Mouse (Mus musculus) stomach, embryonic 15.5 days (tissue): Measurements from ENCODE around the gene Pram1. TPM values are rescaled to one million over a fixed set of nuclear protein-coding genes. Genes with fewer than 3 reads are reported as not detected.
"Not testable (repeated sequence)": the region's sequence is repeated elsewhere in the genome, so short reads cannot be mapped to it uniquely, and the experiment has no call there.

Source experiments
- ATAC-seq: fragments of 200-750 bp; cut with Nextera tagmentation; 2 replicates; pipeline ENCODE4 v1.8.0; 2017; ENCODE audit warnings: low read depth, moderate number of reproducible peaks, moderate TSS enrichment; ENCODE audit not compliant: insufficient read depth, low FRiP score
- H3K27ac ChIP-seq: fragments of 300-500 bp; sonication (generic); 2 replicates; pipeline ENCODE4 v1.5.1; 2015; ENCODE audit warnings: mild to moderate bottlenecking, inconsistent platforms
- H3K27me3 ChIP-seq: fragments of 300-500 bp; sonication (generic); replicated peaks from 2 replicates; pipeline ENCODE4 v1.6.1; 2015; ENCODE audit warnings: inconsistent platforms
- H3K36me3 ChIP-seq: fragments of 300-500 bp; sonication (generic); 2 replicates; pipeline ENCODE4 v1.6.1; 2015; ENCODE audit warnings: inconsistent platforms
- H3K4me1 ChIP-seq: fragments of 300-500 bp; sonication (generic); 2 replicates; pipeline ENCODE4 v1.6.1; 2015; ENCODE audit warnings: inconsistent platforms
- H3K4me2 ChIP-seq: fragments of 300-500 bp; sonication (generic); 2 replicates; pipeline ENCODE4 v1.6.1; 2015; ENCODE audit warnings: mild to moderate bottlenecking, inconsistent platforms
- H3K4me3 ChIP-seq: fragments of 300-500 bp; sonication (generic); replicated peaks from 2 replicates; pipeline ENCODE4 v1.5.1; 2015; ENCODE audit warnings: inconsistent platforms
- H3K9ac ChIP-seq: fragments of 300-500 bp; sonication (generic); 2 replicates; pipeline ENCODE4 v1.6.1; 2015; ENCODE audit warnings: inconsistent platforms
- H3K9me3 ChIP-seq: fragments of 300-500 bp; sonication (generic); 2 replicates; pipeline ENCODE4 v1.6.1; 2016; ENCODE audit warnings: inconsistent platforms
- WGBS: fragments of 180-500 bp; shearing (Covaris S2); methylation state at CpG from one replicate; pipeline ENCODE4 v1.1.7; 2015; 5-methylcytosine and 5-hydroxymethylcytosine counted together
- polyA plus RNA-seq: library from polyadenylated mRNA; unstranded; fragments of >200 nt; fragmentation: Nextera tagmentation; extraction: Ambion mirVana; gene quantifications from 2 replicates; pipeline ENCODE4 v1.2.1, GENCODE M21; 2015

Gene Pram1
- 1.1 and 1.4 TPM in 2 replicates for polyA plus RNA-seq

GRCm38 (mm10) chr17:33637516-33638276 lies at the start of gene Pram1:
TSS of gene Pram1 (plus strand) at chr17:33638056.
- Histone ChIP-seq H3K27ac (no peak within 1 kb of the TSS), H3K4me2 (no peak within 1 kb of the TSS), H3K36me3 (peaks cover 6% of the 10 kb centered on the region), H3K27me3 (no peaks in the 10 kb centered on the region), H3K9ac (no peak within 1 kb of the TSS), H3K9me3 (no peaks in the 10 kb centered on the region), H3K4me3 (no peak within 1 kb of the TSS), H3K4me1 (no peaks in the 10 kb centered on the region)
- WGBS = 78% methylated on average over 4 of the region's 4 CpGs
- no peak for ATAC-seq

- H3K36me3 ChIP-seq = no peaks in the 10 kb centered on the region
- H3K27me3 ChIP-seq = no peaks in the 10 kb centered on the region; the same call in 1 of the 2 replicates
- no peak overlapping the region for H3K4me3 ChIP-seq
- ATAC-seq = no peak
- no peaks in the 10 kb centered on the region for H3K4me1 ChIP-seq
- no peak overlapping the region for H3K9ac ChIP-seq
- H3K27ac ChIP-seq = no peak overlapping the region
- no peaks in the 10 kb centered on the region for H3K9me3 ChIP-seq
- no peak overlapping the region for H3K4me2 ChIP-seq
Measured at GRCm38 (mm10) chr17:33597271-33597670, 40.6 kb upstream of the Pram1 start.

- WGBS = 86% methylated on average over 5 of the region's 5 CpGs
Measured at GRCm38 (mm10) chr17:33598506-33598905, 39.4 kb upstream of the Pram1 start.

GRCm38 (mm10) chr17:33599836-33600475 lies 37.9 kb upstream of the Pram1 start:
- Histone ChIP-seq H3K27ac (no peak overlapping the region), H3K27me3 (no peaks in the 10 kb centered on the region), H3K9me3 (no peaks in the 10 kb centered on the region), H3K4me1 (no peaks in the 10 kb centered on the region), H3K4me2 (no peak overlapping the region), H3K9ac (no peak overlapping the region), H3K4me3 (no peak overlapping the region), H3K36me3 (no peaks in the 10 kb centered on the region)
- ATAC-seq = no peak
- 85% methylated on average over 8 of the region's 8 CpGs for WGBS

More at GRCm38 (mm10) chr17:33598506-33598905, 39.4 kb upstream of the Pram1 start:
- H3K27ac ChIP-seq = no peak overlapping the region
- H3K9me3 ChIP-seq = no peaks in the 10 kb centered on the region
- no peak for ATAC-seq
- no peaks in the 10 kb centered on the region for H3K36me3 ChIP-seq
- no peaks in the 10 kb centered on the region for H3K27me3 ChIP-seq
- H3K4me3 ChIP-seq = no peak overlapping the region
- no peak overlapping the region for H3K9ac ChIP-seq
- no peak overlapping the region for H3K4me2 ChIP-seq
- no peaks in the 10 kb centered on the region for H3K4me1 ChIP-seq

- ATAC-seq = no peak
- WGBS = 79% methylated on average over 3 of the region's 3 CpGs
- Histone ChIP-seq H3K36me3 (no peaks in the 10 kb centered on the region), H3K27me3 (no peaks in the 10 kb centered on the region), H3K4me3 (no peak overlapping the region), H3K4me1 (no peaks in the 10 kb centered on the region), H3K4me2 (no peak overlapping the region), H3K9me3 (no peaks in the 10 kb centered on the region), H3K9ac (no peak overlapping the region), H3K27ac (no peak overlapping the region)
Measured at GRCm38 (mm10) chr17:33600831-33601230, 37.0 kb upstream of the Pram1 start.

GRCm38 (mm10) chr17:33601947-33602346 lies 35.9 kb upstream of the Pram1 start:
- no peaks in the 10 kb centered on the region for H3K27me3 ChIP-seq
- no peak for ATAC-seq
- 85% methylated on average over 12 of the region's 12 CpGs for WGBS

GRCm38 (mm10) chr17:33607273-33607672 lies 30.6 kb upstream of the Pram1 start:
- no peaks in the 10 kb centered on the region for H3K27me3 ChIP-seq
- no peak overlapping the region for H3K27ac ChIP-seq
- no peak for ATAC-seq
- 83% methylated on average over 2 of the region's 2 CpGs for WGBS
- no peak overlapping the region for H3K4me3 ChIP-seq
- H3K9me3 ChIP-seq = no peaks in the 10 kb centered on the region
- no peaks in the 10 kb centered on the region for H3K36me3 ChIP-seq
- H3K4me1 ChIP-seq = no peaks in the 10 kb centered on the region
- H3K9ac ChIP-seq = no peak overlapping the region
- no peak overlapping the region for H3K4me2 ChIP-seq

More at GRCm38 (mm10) chr17:33601947-33602346, 35.9 kb upstream of the Pram1 start:
- no peak overlapping the region for H3K9ac ChIP-seq
- no peaks in the 10 kb centered on the region for H3K4me1 ChIP-seq
- no peak overlapping the region for H3K27ac ChIP-seq
- H3K9me3 ChIP-seq = no peaks in the 10 kb centered on the region
- H3K36me3 ChIP-seq = no peaks in the 10 kb centered on the region
- no peak overlapping the region for H3K4me3 ChIP-seq
- no peak overlapping the region for H3K4me2 ChIP-seq

- no peaks in the 10 kb centered on the region for H3K27me3 ChIP-seq
- H3K4me2 ChIP-seq = no peak overlapping the region
- no peak for ATAC-seq
- H3K27ac ChIP-seq = no peak overlapping the region
- H3K9ac ChIP-seq = no peak overlapping the region
- WGBS = 80% methylated on average over 7 of the region's 7 CpGs
- no peaks in the 10 kb centered on the region for H3K9me3 ChIP-seq
- no peak overlapping the region for H3K4me3 ChIP-seq
- no peaks in the 10 kb centered on the region for H3K36me3 ChIP-seq
- no peaks in the 10 kb centered on the region for H3K4me1 ChIP-seq
Measured at GRCm38 (mm10) chr17:33610548-33610947, 27.3 kb upstream of the Pram1 start.

- H3K9me3 ChIP-seq, H3K4me2 ChIP-seq, H3K9ac ChIP-seq, H3K27ac ChIP-seq, ATAC-seq, H3K4me1 ChIP-seq, H3K4me3 ChIP-seq, H3K36me3 ChIP-seq, H3K27me3 ChIP-seq: not testable (repeated sequence)
- 88% methylated on average over 5 of the region's 5 CpGs for WGBS
Measured at GRCm38 (mm10) chr17:33613726-33614125, 24.1 kb upstream of the Pram1 start.

GRCm38 (mm10) chr17:33627281-33627680 lies 10.6 kb upstream of the Pram1 start:
- 89% methylated on average over 3 of the region's 3 CpGs for WGBS
- H3K9ac ChIP-seq = no peak overlapping the region

GRCm38 (mm10) chr17:33628621-33629486 lies 9.0 kb upstream of the Pram1 start, which contains the start of gene Zfp414:
TSS of gene Zfp414 (plus strand) at chr17:33629090.
- H3K9me3 ChIP-seq = no peaks in the 10 kb centered on the region
- H3K9ac ChIP-seq = peak within 1 kb of the TSS; percentile 57; the same call in 1 of the 2 replicates
- peaks cover 15% of the 10 kb centered on the region for H3K4me1 ChIP-seq
- 2% methylated on average over 34 of the region's 35 CpGs for WGBS
- peak within 1 kb of the TSS; percentile 77 for H3K4me2 ChIP-seq
- peak within 1 kb of the TSS; percentile 99 for H3K27ac ChIP-seq
- H3K36me3 ChIP-seq = peaks cover 15% of the 10 kb centered on the region; the same call in 1 of the 2 replicates
- H3K4me3 ChIP-seq = peak within 1 kb of the TSS; percentile 72
- ATAC-seq = peak; percentile 97
- no peaks in the 10 kb centered on the region for H3K27me3 ChIP-seq

More at GRCm38 (mm10) chr17:33627281-33627680, 10.6 kb upstream of the Pram1 start:
- H3K4me3 ChIP-seq = no peak overlapping the region
- H3K27me3 ChIP-seq = no peaks in the 10 kb centered on the region
- no peak for ATAC-seq
- H3K9me3 ChIP-seq = no peaks in the 10 kb centered on the region
- peaks cover 15% of the 10 kb centered on the region; the same call in 1 of the 2 replicates for H3K36me3 ChIP-seq
- H3K4me1 ChIP-seq = peaks cover 15% of the 10 kb centered on the region
- H3K27ac ChIP-seq = no peak overlapping the region
- no peak overlapping the region for H3K4me2 ChIP-seq
